Mouse (Mus musculus) right cerebral cortex, adult 2 months (tissue): Measurements from ENCODE around the gene Gm26602.
"Not testable (repeated sequence)": the region's sequence is repeated elsewhere in the genome, so short reads cannot be mapped to it uniquely, and the experiment has no call there.

Experiments used
- DNase-seq, 2 experiments: peaks; one replicate each; pipeline ENCODE4 v3.0.0; 2021 to 2022; ENCODE audit warnings: low spot score in 2 of 2

Gm26602 gene

DNA sequence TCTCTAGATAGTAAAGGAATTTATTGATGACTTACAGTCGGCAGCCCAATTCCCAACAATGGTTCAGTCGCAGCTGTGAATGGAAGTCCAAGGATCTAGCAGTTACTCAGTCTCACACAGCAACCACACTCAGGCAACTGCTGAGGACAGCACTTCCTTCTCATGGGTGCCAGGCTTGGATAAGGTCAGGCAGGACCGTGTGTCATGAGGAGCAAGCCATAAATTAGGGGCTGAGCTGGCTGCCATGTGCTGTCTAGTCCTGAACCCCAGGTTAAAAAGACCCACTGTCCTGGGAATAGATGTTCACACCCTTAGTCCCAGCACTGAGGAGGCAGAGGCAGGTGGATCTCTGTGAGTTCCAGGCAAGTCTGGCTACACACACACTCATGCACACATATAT is 25.7 kb upstream of the Gm26602 start:
- not testable (repeated sequence) for DNase-seq

DNA sequence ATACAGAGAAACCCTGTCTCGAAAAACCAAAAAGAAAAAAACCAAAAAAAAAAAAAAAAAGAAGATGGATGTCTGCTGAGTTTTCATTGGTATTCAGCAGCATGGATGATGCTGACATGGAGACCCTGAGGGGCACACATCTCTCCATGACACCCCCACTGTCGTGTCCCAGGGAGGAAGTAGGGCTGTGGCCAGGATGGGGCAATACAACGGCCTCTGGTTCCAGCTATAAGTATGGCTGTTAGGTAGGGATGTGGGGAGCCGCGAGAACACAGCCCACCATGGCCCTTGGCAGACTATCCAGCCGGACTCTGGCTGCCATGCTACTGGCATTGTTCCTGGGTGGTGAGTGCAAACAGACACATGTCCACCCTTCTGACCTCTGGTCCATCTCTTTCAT is 24.6 kb upstream of the Gm26602 start, which contains the start of gene Elane:
Gene Elane (plus strand): TSS at position 194 of the 400 bp plus-strand sequence.
- no peak for DNase-seq

DNA sequence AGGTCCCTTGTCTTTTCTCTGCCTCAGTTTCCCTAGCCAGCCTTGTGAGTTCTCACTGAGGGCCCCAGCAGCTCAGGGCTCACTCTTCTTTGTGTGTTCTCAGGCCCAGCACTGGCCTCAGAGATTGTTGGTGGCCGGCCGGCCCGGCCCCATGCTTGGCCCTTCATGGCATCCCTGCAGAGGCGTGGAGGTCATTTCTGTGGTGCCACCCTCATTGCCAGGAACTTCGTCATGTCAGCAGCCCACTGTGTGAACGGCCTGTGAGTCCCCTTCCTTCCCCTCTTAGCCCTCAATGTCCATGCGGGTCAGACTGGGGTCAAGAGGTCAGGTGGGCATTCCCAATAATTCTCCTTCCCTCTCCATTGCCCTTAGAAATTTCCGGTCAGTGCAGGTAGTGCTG is 24.0 kb upstream of the Gm26602 start:
- no peak for DNase-seq

DNA sequence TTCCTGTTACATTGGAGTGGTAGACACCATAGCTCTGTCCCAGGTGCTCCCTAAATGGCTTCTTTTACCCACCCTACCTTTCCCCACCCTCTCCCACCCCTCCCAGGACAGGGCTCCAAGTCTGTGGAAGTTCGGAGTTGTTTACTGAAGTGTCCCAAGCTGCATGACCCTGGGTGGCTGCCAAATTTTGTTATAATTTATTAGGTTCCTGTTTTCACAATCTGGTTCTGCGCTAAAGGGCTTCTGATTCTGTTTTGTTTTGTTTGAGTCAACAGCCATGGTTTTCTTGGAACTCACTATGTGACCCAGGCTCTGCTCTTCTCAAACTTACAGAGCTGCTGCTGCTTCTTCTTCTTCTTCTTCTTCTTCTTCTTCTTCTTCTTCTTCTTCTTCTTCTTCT is 21.3 kb upstream of the Gm26602 start:
- no peak for DNase-seq

DNA sequence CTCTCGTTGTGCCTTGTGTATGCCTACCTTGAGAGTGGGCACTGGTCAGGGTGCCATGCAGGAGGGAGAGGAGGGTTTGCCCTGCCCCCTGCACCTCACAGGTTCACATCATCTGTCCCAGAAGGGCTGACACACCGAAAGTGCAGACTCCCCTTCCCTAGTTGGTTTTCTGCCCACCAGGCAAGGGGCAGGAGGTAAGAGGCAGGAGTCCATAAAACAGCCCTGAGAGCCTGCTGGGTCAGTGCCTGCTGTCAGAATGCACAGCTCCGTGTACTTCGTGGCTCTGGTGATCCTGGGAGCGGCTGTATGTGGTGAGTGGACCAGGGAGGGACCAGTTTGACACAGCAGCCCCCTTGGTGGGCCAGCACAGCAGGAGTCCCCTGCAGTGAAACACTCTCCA is 20.0 kb upstream of the Gm26602 start, which contains the start of gene Cfd:
Gene Cfd (plus strand): TSS at position 184 of the 400 bp plus-strand sequence.
- DNase-seq: no peak

DNA sequence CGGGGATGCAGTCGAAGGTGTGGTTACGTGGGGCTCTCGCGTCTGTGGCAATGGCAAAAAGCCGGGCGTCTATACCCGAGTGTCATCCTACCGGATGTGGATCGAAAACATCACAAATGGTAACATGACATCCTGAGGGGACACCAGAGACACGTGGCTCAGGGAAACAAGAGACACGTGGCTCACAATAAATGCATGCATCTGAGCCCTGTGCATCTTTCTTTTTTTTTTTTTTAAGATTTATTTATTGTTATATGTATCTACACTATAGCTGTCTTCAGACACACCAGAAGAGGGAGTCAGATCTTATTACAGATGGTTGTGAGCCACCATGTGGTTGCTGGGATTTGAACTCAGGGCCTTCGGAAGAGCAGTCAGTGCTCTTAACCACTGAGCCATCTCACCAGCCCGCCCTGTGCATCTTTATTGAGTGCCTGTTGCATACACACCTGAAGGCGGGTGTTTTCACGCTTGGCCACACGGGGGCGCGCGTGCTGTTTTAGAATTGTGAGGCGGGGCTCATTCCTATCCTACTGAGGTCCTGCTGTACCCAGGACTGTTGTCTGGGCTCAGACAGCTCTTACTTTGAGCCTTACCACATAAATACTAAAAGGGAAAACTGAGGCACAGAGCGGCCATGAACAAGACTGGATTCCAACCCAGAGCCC is 18.1 kb upstream of the Gm26602 start:
- DNase-seq: peak; percentile 79 to 84

DNA sequence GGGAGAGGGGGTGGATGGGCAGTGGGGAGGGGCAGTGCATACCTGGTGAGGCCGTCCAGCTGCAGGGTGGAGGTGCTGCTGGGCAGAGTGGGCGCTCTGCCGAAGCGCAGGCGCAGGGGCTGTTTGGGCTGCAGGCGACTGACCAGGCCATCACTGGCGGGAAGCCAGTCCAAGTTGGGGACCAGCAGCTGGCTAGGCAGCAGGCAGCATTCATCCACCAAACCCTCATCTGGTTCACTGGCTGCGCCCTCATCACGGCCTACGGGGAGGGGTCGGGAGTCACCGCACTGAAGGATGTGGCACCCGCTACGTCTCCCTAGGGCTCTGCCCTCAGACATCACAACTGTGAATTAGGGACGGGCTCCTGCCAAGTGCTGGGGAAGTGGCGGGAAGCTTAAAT is 14.3 kb upstream of the Gm26602 start:
- no peak for DNase-seq

DNA sequence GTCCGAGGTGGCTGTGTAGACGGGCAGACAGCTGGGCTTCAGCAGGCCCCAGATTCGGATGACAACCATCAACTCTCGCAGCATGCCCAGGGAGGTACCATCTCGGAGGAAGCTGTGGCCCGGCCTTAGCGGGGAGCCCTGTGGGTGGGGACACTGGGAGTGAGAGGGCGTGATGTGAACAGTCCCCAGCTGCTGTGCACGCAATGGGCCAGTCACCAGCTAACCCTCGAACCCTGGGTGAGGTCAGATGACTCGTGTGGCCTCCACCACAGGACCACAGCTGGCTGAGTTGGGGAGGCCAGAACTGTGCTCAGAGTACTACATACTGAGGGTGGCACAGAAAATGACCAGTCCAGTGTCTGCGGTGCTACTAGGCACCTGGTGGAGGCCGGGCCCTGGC is 13.8 kb upstream of the Gm26602 start:
- no peak for DNase-seq

DNA sequence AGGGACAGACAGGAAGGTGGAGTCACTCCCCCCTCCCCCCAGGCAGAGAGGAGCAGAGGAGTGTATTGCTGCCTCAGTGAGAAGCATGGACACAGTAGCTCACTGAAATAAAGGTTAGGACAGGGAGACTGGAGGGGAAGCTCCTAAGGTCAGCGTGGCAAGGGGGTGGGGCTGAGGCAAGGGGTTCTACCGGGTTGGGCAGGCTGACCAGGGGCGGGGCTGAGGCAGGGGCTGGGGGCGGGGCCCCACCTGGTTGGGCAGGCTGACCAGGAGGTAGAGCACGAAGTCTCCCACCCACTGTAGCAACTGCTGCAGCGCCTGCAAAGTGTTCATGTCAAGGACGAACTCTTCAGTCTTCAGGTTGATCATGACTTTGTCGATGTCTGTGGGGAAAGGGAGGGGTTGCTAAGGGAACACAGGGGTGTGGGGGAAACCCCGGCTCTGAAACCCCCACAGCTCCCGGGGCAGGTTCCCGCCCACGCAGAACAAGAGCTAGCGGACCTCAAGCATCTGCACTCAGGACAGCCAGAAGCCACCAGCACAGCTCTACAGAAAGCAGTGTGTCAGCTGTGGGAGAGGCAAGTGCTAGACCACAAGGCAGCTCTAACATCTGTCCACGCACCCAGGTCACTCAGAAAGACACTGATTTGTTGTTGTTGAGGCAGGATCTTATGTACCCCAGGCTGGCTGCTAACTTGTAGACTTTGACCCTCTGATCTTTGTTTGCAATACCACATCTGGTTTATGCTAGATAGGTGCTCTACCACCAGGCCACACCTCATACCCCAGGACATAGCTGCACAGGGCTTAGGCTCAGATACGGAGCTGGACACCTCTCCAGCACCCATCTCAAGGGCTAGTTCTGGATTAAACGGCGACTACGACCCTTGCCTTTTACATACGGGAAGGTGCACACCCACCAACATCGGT is 13.1 kb upstream of the Gm26602 start:
- no peak for DNase-seq

DNA sequence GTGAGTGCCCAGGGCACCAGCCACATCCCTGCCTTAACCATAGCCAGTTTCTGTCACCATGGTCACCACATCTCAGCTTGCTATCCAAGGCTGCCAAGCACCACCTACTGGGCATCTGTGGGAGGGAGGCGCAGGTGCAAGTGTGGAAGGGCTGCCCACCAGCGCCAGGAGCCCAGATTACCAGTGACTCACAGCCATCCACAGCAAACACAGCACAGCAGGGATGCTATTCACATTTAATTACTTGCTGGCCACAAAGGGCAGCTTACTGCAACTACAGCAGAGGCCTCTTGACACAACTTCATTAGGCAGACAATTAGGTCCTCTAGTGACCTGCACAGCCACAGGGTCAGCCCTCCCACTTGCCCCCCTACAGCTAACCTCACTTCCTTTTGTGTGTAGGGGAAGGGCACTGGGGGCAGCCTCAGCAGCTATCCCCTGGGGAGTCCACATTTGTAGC is 9.7 kb upstream of the Gm26602 start:
- peak; percentile 86 to 92 for DNase-seq

DNA sequence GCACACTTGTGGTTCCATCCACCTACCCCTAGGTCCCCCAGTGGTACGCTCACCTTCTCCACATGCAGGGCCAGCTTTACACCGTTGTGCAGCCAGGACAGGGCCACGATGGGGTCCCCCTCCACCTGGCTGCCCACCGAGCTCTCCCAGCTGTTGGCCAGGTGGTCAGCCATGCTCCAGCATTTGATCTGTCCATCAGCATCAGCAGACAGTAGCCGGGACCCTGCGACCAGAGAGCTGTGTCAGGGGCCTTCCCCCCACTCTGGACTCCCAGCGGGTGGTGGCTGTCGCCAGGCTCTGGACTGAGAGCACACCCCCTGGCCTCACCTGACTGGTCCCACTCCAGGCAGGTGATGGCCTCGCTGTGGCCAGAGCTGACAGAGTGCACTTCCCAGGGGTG is 3.9 kb upstream of the Gm26602 start:
- no peak for DNase-seq

DNA sequence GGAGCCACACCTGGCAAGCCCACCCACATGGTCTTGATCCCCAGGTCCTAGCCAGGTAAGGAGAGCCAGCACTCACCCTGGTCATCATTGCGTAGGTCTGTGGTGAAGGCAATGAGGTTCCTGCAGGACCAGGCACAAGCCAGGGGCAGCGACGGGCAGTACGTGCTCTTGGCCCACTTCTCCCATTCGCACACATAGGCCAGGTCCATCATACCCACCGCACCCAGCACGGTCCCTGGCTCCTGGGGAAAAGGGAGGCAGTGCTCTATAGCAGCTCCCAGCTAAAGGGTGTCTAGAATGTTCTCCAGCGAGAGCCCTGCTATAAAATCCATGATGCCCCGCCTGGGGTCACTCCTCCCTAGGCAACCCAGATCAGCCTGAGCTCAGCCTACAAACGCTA is 3.2 kb upstream of the Gm26602 start:
- DNase-seq: no peak

DNA sequence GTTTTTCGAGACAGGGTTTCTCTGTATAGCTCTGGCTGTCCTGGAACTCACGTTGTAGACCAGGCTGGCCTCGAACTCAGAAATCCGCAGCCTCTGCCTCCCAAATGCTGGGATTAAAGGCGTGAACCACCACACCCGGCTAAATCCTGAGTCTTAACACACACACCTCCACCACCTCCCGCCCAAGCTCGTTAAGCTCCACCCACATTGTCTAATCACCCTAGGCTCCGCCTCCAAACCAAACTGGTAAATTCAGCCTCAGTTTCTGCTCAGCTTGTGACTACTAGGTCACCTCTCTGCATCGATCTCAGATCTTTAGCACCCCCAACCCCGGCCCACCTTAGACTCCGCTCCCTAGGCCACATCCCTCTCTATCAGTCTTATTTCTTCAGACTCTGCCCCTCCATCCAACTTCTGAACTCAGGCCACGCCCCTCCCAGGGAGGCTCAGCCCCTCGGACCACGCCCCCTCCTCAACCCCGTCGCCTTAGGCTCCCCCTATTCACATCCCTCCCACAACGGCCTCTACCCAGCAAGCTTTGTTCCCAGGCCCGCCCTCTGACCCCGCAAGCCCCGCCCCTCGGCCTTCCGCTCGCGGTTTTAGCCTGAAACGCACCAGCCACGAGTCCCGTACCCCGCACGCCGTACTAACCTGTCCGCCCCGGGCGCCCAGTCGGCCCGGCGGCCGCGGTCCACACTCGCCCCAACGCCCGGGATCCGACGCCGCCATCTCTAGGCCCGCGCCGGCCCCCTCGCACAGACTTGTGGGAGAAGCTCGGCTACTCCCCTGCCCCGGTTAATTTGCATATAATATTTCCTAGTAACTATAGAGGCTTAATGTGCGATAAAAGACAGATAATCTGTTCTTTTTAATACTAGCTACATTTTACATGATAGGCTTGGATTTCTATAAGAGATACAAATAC is 2.2 kb upstream of the Gm26602 start, which contains the start of gene Med16:
Gene Med16 (minus strand): TSS at position 757 of the 925 bp plus-strand sequence.
- peak; percentile 92 to 95 for DNase-seq

DNA sequence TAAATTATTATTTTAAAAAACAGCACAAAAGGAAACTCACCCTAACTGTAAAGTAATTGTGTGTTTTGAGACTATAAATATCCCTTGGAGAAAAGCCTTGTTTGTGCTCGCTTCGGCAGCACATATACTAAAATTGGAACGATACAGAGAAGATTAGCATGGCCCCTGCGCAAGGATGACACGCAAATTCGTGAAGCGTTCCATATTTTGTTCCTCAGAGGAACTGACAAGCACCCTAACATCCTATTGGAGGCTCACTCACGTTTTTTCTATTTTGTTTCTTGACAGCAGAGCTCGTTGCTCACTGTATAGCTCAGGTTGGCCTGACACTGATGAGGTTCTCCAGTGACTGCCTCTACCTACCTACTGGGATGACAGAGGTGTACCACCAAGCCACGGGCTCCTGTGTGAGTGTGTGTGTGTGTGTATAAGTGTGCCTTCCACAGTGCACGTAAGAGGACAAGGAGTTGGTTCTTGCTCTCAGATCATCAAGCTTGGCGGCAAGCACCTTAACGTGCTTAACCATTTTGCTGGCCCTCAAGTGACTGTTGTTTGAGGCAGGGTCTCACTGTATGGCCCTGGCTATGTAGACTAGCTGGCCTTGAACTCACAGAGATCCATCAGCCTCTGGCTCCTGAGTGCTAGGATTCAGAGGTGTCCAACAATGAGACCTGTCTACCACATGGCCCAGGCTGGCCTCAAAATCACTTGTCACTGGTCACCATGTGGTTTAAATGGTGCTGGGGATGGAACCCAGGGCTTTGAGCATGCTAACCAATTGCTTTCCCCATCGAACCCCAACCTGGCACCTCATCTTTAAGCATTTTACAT is 1.3 kb upstream of the Gm26602 start:
- peak in 1 of 2 experiments; percentile 59 for DNase-seq

DNA sequence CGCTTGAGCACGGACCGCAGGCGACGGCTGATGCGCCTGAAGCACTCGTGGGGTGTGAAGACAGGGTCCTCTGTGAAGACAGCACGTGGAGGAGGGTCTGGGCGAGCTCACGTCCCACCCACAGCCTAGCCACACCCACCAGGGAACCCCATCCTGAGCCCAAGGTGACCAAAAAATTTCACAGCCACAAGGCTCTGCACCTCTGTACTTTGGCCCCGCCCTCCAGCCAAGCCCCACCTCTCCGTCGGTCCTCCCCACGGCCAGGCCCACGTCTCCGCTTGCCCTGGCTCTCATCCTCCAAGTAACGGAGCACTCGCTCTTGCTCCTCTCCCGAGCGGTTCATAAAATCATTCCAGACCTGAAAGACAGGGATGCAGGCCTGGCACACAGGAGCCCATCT is 1.8 kb downstream of the Gm26602 start:
- no peak for DNase-seq

DNA sequence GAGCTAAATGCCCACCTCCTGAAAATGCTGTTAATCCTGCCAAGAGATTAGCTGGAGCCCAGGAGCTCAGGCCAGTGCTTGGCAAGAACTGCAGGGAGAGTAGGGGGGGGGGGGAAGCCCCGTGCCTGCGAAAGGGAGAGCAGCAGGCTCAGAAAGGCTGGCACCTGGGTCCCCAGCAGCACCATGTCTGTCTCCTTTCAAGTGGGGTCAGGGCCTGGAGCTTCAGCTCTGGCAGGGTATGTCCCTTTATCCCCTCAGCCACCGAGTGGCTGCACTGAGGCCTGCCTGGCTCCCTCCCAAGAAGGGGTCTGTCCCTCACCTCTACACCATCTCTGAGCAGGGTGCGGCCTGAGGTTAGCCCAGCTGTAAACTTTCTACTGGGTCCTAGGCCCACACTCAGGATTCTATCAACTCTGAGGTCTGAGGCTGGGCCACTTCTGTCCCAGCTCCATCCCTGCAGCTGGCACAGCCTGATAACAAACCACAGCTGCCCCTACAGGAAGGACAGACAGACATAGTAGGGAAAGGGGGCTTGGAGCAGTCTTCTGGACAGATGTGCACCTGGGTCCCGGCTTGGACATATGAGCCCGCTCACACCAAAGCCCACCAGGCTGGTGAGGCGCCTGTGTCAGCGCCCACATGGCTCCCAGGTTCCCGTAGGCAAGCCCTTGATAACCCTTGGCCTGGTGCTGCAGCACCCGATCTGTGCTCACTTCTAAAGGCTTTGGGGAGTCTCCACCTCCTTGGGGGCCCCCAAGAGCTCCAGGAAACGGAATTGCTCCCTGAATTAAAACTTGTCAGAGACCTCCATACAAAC is 3.7 kb downstream of the Gm26602 start:
- no peak for DNase-seq

DNA sequence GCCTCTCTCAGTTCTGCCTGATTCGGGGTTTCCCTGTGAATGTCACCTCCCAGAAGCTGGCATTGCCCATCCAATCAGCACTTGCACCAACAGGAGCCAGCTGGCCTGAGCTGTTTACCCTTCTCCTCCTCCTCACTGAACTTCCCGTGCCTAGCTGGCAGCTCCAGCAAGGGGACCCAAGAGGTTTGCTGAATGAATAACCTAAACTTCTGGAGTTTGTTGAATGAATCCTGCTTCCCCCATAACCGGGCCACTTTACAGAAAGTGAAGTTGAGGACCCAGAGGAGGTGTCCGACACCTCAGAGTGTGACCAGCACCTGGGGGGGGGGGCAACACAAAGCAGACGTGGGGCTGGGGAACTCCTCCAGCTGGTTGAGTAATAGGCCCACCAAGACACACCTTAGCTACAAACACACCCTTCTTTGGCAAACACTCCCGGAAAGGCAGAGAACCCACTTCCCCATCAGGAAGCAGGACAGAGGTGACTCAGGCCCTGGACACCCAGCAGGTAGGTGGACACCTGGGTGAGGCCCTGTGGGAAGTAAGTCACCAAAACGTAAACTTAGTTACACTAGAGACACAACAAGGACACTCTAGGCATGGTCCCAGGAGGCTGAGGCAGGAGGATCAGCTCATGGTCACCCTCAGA is 4.4 kb downstream of the Gm26602 start:
- DNase-seq: no peak

DNA sequence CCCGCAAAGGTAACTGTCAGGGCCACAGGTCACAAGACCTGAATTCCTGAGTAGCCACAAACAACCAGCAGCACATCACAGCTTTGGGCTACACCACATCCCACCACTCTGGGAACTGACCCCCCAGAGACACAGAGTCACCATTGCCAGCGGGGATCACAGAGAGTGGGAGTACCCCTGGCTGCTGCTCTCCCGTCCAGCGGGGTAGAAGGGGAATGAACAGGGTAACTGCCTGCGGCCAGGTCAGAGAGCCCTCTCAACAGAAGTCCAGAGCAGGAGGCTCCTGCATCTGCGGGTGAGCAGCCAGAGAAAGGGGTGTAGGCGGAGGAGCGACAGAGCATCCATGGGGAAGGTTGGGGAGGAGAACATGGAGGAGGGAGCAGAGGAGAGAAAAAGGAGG is 5.4 kb downstream of the Gm26602 start:
- no peak for DNase-seq

DNA sequence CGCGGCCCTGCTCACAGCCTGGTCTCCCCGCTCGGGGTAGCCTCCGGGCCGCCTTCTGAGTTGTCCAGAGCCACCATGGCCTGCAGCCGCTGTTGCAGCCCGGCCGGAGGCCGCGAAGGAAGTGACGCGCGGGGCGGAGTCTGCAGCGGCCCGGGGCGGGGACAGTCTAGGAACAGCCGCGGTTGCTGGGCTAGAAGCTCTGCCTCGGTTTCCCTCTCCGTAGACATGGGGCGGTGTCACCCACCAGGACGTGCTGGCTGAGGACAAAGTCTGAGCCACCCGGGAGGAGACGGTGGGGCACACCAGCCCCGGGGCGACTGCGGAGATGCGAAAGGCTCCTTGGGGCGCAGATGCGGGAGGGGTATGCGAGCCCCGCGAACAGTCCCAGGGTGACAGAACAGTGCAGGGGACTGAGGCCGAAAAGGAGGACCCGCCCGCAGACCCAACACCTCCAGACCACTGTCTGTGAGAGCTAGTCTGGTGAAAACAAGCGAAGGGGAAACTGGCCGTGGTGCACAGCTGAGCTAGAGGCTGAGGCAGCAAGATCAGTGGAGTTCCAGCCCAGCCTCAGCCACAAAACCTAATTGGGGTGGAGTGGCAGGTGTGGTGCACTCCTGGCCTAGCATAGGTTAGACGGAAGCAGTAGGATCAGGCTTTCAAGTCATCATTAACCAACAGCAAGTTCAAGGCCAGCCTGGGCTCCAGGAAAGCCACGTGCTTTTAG is 6.3 kb downstream of the Gm26602 start, which contains the start of gene Kiss1r:
Gene Kiss1r (plus strand): TSS at position 164 of the 724 bp plus-strand sequence.
- DNase-seq: peak; percentile 82 to 89
